Mouse (Mus musculus): ENCODE measurements around the gene Rars. TPM values are rescaled to one million over a fixed set of nuclear protein-coding genes. Genes with fewer than 3 reads are reported as not detected.
A peak's percentile ranks its signal among the peaks of the same experiment; 100 is the strongest.
"Not testable (repeated sequence)": the region's sequence is repeated elsewhere in the genome, so short reads cannot be mapped to it uniquely, and the experiment has no call there.

The Rars gene
- 10 to 100 TPM; 34.8 to 34.9 TPM for total RNA-seq (2021)

DNA sequence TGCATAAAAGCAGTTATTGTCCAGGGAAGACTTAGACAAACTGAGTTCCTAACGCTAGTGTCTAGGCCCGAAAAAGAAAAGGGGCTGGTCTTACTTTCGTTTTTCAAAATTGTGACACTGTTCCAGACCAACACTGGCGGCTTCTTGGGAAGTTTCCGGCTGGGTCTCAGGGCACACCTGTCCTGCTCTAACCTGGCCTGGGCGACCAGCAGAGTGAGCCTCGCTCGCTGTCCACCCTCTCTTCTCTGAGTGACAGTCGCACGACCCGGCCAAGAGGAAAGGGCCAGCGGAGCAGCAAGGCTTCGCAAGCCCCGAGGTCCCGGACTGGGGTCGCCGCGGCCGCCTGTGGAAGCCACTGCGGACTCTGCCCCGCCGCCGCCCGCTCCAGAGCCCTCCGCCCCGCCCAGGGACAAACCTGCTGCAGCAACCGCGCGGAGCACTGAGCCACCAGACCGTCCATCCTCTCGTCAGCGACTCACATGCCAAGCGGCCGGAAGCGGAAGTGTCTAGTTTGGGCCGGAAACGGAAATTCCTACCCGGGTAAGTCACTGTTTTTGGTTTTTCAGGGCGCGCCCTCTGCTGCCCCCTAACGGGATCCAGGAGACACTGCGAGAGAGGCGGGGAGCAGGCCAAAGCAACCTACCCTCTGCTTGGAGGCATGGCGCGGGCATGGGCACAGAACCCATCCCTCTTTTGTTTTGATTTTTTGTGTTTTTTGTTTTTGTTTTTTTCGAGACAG is at the start of gene Rars:
Gene Rars, minus strand, starts transcription at position 485 of the 739 bp plus-strand sequence.
- intact Hi-C loops (cut with DNase I), result loop anchor here (2.0 to 10.0 kb wide), 2 partner anchors 63 to 999 kb away; partner anchors contain the start of gene Spdl1

DNA sequence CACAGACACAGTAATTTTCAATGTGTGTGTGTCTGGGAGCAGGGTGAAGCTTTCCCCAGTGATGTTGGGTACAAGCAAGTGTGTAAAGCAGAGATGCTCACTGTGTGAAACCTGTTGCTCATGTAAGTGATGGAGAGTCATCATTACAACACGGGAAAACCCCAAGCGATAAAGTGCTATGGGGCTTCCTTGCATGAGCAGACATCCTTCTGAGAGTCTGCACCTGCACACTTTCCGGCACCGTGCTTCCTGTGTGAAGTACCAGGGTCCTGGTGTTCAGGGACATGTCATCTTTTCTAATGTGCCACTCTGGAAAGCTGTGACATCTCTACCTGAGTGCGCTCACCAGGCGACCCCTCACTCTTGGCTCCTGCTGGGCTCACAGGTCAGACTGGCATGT is 48.5 kb upstream of the Rars start:
- intact Hi-C loops (cut with DNase I), result no loop called here

More for the DNA sequence above, at the start of gene Rars:
- peak; percentile 93 to 94 for DNase-seq

GRCm38 (mm10) chr11:35878559-35878897 is 44.2 kb upstream of the Rars start:
- no peak for DNase-seq
- intact Hi-C loops (cut with DNase I), result no loop called here

More for the DNA sequence above, 48.5 kb upstream of the Rars start:
- no peak for DNase-seq

- no peak for DNase-seq
- intact Hi-C loops (cut with DNase I), result no loop called here
Measured at GRCm38 (mm10) chr11:35877651-35878558, 43.6 kb upstream of the Rars start.

DNA sequence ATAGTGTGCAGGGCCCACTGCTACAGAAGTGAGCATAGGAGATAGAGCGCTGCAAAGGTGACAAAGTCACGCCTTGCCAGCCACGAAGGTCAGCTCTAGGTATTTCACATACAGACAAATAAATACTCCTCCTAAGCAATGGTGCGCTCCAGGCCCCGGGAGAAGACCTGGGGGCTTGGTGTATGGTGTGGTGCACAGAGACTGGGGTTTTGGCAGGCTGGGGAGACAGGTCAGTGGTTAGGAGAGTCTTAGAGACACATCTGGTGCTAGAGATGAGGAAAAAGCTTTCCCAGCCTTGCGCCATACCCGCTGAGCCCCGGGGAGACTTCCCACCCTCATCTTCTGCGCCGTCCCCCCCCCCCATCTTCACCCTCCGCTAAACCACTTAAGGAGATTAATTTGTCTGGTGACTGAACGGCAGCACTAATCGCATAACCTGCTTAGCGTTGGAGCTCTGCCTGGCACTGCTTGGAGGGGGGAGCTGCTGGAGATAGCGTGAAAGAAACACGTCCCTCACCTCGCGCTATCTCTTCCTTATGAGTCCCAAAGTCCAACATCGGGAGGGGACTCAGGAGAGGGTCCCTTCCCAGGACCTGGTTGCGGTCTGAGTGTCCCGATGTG is 39.4 kb upstream of the Rars start:
- no peak for DNase-seq
- intact Hi-C loops (cut with DNase I), result no loop called here

DNA sequence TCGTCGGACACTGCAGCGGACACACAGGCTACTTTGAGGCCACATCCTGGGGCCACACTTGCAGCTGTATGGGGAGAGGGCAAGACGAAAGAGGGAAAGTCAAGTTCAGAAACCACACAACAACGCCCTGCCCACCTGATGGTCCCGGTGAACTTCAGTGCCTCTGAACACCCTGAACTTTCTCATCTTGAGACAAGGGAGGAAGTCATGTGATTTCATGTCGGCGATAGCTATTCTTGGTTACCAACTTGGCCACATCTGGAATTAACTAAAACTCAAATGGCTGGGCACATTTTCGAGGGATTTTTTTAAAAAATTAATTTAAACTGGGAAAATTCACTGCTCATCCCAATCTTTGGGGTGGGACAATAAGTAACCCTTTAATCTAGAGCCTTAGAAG is 36.7 kb upstream of the Rars start:
- intact Hi-C loops (cut with DNase I), result no loop called here
- no peak for DNase-seq

DNA sequence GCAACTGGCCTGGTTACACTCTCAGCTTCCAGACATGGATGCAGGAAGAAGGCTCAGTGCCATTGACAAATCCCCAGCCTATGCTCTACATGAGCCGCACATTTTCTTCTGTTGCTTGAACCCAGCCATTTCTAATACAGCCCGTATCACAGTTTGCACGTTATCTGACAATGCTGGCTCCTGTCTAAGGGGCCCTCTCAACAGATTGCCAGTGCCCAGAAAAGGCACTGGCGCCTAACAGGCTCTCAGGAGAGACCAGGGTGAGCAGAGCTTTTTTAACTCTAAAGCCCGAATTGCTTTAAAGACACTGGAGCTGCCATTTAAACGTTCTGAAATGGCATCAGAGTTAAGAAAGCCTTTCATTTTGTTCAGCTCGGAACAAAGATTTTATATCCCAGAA is 31.8 kb upstream of the Rars start:
- no peak for DNase-seq
- intact Hi-C loops (cut with DNase I), result loop anchor here (10.0 kb wide), 1 partner anchor 1019 kb away; no protein-coding TSS in a partner anchor

GRCm38 (mm10) chr11:35864981-35865604 is 30.8 kb upstream of the Rars start:
- intact Hi-C loops (cut with DNase I), result loop anchor here (10.0 kb wide), 1 partner anchor 1020 kb away; no protein-coding TSS in a partner anchor

DNA sequence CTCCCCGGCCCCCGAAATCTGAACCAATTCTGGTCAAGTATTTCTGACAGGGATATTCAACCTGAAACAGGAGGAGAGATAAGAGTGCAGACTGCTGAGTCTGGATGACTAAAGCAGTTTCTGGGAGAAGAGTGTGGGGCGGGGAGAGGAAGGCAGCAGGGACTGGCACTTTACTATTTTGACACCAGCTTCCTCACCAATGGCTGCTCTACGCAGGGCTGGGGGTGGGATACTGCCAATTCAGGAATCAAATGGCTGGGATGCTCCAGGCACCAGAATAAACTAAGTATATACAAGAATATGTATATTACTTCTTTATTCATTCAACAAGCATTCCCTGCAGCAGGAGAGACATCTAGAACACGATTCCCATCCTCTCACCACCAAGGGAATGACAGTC is 29.3 kb upstream of the Rars start:
- DNase-seq, result no peak
- intact Hi-C loops (cut with DNase I), result loop anchor here (10.0 kb wide), 1 partner anchor 1021 kb away; no protein-coding TSS in a partner anchor

More at GRCm38 (mm10) chr11:35864981-35865604, 30.8 kb upstream of the Rars start:
- no peak for DNase-seq

- intact Hi-C loops (cut with DNase I), result no loop called here
- DNase-seq, result no peak
Measured at GRCm38 (mm10) chr11:35857395-35858067, 23.2 kb upstream of the Rars start.

GRCm38 (mm10) chr11:35856359-35857040 is 22.2 kb upstream of the Rars start:
- no peak for DNase-seq
- intact Hi-C loops (cut with DNase I), result no loop called here

- no peak for DNase-seq
- intact Hi-C loops (cut with DNase I), result no loop called here
Measured at GRCm38 (mm10) chr11:35855567-35855966, 21.3 kb upstream of the Rars start.

DNA sequence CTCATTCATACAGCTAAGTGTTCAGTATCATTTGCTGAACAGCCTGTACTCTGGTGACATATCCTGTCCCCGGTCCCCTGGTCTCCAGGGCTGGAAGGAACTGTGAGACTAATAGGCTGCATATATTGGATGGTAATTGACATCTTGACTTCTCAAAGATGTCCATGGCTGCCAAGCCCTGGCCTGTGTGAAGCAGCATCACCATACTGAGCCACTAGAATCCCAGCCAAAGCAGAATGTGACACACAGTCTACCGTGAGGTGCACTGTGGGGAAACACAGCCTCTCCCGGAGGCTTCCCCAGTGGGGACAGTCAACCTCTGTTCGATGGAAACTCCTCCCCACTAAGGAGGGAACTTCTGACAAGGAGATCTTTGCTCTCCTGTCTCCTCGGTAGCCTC is 20.6 kb upstream of the Rars start:
- no peak for DNase-seq
- intact Hi-C loops (cut with DNase I), result no loop called here

GRCm38 (mm10) chr11:35853651-35854050 is 19.3 kb upstream of the Rars start:
- no peak for DNase-seq
- intact Hi-C loops (cut with DNase I), result no loop called here

DNA sequence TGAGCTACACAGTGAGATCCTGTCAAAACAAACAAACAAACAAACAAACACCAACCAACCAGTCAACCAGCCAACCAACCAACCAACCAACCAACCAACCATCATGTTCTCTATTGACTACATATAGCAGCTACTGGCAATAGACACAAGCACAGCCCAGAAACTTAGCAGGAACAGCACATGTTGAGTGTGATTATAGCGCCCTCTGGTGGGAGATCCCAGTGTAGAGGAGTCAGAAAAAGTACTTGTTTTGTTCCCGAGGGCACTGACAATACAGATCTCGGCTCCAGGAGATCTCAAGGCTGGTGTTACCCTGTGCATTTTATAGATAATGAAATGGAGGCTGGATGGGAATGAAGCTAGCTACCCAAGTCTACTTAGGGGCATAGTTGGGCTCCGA is 18.4 kb upstream of the Rars start:
- intact Hi-C loops (cut with DNase I), result no loop called here

DNA sequence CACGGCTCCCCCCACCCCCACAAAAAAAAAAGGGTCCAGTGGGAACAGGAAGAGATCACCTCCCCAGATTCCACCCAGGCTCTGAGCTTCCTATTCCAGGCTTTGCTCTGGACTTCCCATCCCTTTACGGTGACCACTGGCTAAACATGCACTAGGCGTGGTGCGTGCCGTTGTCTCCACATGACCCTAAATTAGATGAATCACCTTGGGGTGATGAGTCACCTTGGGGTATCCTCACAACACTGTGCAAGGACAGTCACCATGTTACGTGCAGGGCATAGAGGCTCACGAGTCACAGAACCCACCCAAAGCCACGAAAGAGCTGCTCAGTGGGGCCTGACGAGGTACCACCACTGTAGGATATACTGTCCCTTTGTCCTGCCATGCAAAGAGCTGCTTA is 10.0 kb upstream of the Rars start:
- no peak for DNase-seq
- intact Hi-C loops (cut with DNase I), result no loop called here

More for the DNA sequence above, 18.4 kb upstream of the Rars start:
- no peak for DNase-seq

DNA sequence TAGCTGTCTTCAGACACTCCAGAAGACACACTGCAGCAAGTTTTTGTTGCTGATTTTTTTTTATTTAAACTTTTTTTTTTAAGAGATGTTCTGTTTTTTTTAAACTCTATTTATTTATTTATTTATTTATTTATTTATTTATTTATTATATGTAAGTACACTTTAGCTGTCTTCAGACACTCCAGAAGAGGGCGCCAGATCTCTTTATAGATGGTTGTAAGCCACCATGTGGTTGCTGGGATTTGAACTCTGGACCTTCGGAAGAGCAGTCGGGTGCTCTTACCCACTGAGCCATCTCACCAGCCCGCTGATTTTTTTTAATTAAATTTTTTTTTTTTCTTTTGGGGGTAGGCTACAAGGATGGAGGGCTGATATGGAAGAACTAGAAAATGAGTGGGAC is 8.3 kb upstream of the Rars start:
- DNase-seq; intact Hi-C loops (cut with DNase I): not testable (repeated sequence)

DNA sequence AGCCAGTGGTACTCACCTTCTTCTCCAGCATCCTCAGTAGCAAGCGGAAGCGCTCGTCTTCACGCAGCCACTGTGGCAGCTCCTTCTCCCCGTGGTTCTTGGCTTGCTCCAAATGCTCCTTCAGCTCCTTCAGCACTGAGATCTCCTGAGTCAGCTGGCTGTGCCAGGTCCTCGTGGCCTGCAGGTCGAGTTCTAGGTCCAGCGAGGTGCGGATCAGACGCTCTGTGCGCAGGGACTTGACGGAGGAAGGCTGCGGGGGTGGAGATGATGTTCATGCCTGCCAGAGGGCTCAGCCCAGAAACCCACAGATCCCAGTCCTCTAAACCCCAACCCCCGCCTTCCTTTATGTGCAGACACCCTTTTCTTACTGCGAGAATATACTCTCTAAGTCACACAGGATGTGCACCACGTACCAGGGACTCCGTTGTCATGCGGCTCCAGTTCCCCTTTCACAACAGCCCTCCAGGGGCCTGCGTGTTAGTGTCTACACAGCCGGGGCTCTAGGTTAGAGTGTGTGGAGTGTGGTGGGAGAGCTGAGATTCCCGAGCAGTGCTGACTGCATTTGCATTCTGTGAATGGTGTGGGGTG is 7.5 kb upstream of the Rars start:
- DNase-seq, result no peak
- intact Hi-C loops (cut with DNase I), result loop anchor here (2.0 kb wide), 1 partner anchor 159 kb away; no protein-coding TSS in a partner anchor

GRCm38 (mm10) chr11:35840806-35841205 is 6.5 kb upstream of the Rars start:
- not testable (repeated sequence) for DNase-seq
- intact Hi-C loops (cut with DNase I), result loop anchor here (2.0 kb wide), 1 partner anchor 160 kb away; no protein-coding TSS in a partner anchor

Measured in heart, postnatal 36 days (tissue).